Mouse (Mus musculus): Measurements from ENCODE around the gene Olfr554. TPM values are rescaled to one million over a fixed set of nuclear protein-coding genes. Genes with fewer than 3 reads are reported as not detected.

Gene Olfr554
- polyA plus RNA-seq, 2 experiments: not detected

DNA sequence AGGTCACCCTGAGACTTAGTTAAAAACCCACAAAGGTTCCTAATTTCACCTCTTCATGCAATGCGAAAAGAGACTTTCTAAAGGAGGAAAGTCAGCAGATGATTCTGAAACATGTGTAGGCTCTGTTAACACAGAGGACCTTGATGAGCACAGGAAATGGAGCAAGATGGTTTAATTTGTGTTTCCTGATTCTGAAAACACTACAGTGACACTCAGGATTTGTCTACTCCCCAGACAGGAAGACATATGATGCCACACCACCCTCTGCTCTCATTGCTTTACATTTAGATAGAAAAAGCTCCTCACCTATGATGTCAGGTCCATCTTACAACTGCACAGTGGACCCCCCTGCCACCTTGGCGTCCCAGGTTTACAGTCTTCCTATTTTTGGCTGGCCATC lies 38.0 kb downstream of the Olfr554 start:
- Histone ChIP-seq H3K27me3 (ENCODE audit: control insufficient read depth, insufficient read depth, low read length) (no peaks in the 10 kb centered on the region), H3K9me3 (ENCODE audit: control insufficient read depth, low read length) (no peaks in the 10 kb centered on the region), H3K27ac (no peak overlapping the region), H3K4me2 (ENCODE audit: low read depth) (no peak overlapping the region), H3K9ac (replicated peaks) (no peak overlapping the region), H3K4me1 (replicated peaks; ENCODE audit: control insufficient read depth in 2 of 2, insufficient read depth in 2 of 2, low read length in 1 of 2) (no peaks in the 10 kb centered on the region), H3K4me3 (ENCODE audit: insufficient read depth in 1 of 2, low read depth in 2 of 2, low read length in 2 of 2) (no peak overlapping the region), H3K36me3 (replicated peaks; ENCODE audit: control insufficient read depth, insufficient read depth, low read depth) (no peaks in the 10 kb centered on the region)
- DNase-seq (ENCODE audit: low read depth in 3 of 3, low spot score in 3 of 3): no peak
- no peak for TF ChIP-seq CTCF (IDR thresholded peaks at IDR 0.05; ENCODE audit: low read depth)
- no peak for TF ChIP-seq EP300 (IDR thresholded peaks at IDR 0.05; ENCODE audit: low read depth)
- WGBS (ENCODE audit: insufficient replicate concordance): 48% methylated on average over 2 of the region's 2 CpGs
- ATAC-seq (ENCODE audit: insufficient read depth): no peak

DNA sequence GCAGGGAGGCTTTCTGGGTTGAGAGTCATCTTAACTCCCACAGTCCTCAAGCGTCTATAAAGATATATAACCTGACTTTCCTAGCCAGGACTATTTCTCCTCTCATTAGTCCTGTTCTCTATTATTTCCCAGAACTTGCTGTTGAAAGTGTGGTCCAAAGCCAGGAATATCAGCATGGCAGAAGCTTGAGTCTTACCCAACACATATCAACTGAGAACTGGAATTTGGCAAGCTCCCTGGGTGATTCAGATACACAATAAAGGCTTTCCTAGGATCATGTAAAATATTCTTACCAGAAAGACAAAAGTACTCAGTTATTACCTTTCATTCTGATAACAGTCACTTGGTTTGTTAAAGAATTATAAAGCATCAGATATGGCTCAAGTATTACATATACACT lies 43.7 kb downstream of the Olfr554 start:
- H3K36me3 ChIP-seq (replicated peaks; ENCODE audit: control insufficient read depth, insufficient read depth, low read depth): no peaks in the 10 kb centered on the region
- H3K4me3 ChIP-seq (ENCODE audit: insufficient read depth in 1 of 2, low read depth in 2 of 2, low read length in 2 of 2): no peak overlapping the region
- no peaks in the 10 kb centered on the region for H3K4me1 ChIP-seq (replicated peaks; ENCODE audit: control insufficient read depth in 2 of 2, insufficient read depth in 2 of 2, low read length in 1 of 2)
- H3K4me2 ChIP-seq (ENCODE audit: low read depth): no peak overlapping the region
- H3K9me3 ChIP-seq (ENCODE audit: control insufficient read depth, low read length): no peaks in the 10 kb centered on the region
- no peak overlapping the region for H3K9ac ChIP-seq (replicated peaks)
- 72% methylated on average over 1 of the region's 1 CpGs for WGBS (ENCODE audit: insufficient replicate concordance)
- DNase-seq (ENCODE audit: low read depth in 3 of 3, low spot score in 3 of 3): no peak
- no peak overlapping the region for H3K27ac ChIP-seq
- no peak for ATAC-seq (ENCODE audit: insufficient read depth)
- no peaks in the 10 kb centered on the region for H3K27me3 ChIP-seq (ENCODE audit: control insufficient read depth, insufficient read depth, low read length)
- TF ChIP-seq CTCF (IDR thresholded peaks at IDR 0.05; ENCODE audit: low read depth): no peak
- no peak for TF ChIP-seq EP300 (IDR thresholded peaks at IDR 0.05; ENCODE audit: low read depth)

- Histone ChIP-seq H3K9me3 (ENCODE audit: control insufficient read depth, low read length) (no peaks in the 10 kb centered on the region), H3K4me2 (ENCODE audit: low read depth) (peak within 1 kb of the TSS; percentile 72), H3K4me1 (replicated peaks; ENCODE audit: control insufficient read depth in 2 of 2, insufficient read depth in 2 of 2, low read length in 1 of 2) (0 out of 4 replicates have a peak, but pooled peaks cover 0 to 2% of the 10 kb centered on the region in 2 experiments), H3K27ac (no peak within 1 kb of the TSS), H3K36me3 (replicated peaks; ENCODE audit: control insufficient read depth, insufficient read depth, low read depth) (no peaks in the 10 kb centered on the region), H3K27me3 (ENCODE audit: control insufficient read depth, insufficient read depth, low read length) (no peaks in the 10 kb centered on the region), H3K4me3 (ENCODE audit: insufficient read depth in 1 of 2, low read depth in 2 of 2, low read length in 2 of 2) (peak within 1 kb of the TSS; percentile 47 to 53), H3K9ac (replicated peaks) (0 out of 2 replicates have a peak within 1 kb of the TSS, but pooled peaks have one; percentile 20)
- DNase-seq (ENCODE audit: low read depth in 3 of 3, low spot score in 3 of 3) (peak; percentile 62 to 72 (median 71)), ATAC-seq (ENCODE audit: insufficient read depth) (peak; percentile 95)
- TF ChIP-seq CTCF (IDR thresholded peaks at IDR 0.05; ENCODE audit: low read depth) (no peak), EP300 (IDR thresholded peaks at IDR 0.05; ENCODE audit: low read depth) (no peak)
- WGBS (ENCODE audit: insufficient replicate concordance): 1% methylated on average over 34 of the region's 40 CpGs
Observed at GRCm38 (mm10) chr7:102686944-102687501, 48.8 kb downstream of the Olfr554 start, which contains the start of gene Trim68. TSS of gene Trim68 (minus strand) at chr7:102687327.

Other genes starting within 250 kb of the Olfr554 start
- 67.5 and 107 TPM in 2 replicates for gene Rrm1, start 196.7 kb upstream of the Olfr554 start, polyA plus RNA-seq (2012; rRNA removed)
- gene Rrm1, start 196.7 kb upstream of the Olfr554 start, polyA plus RNA-seq (2014; fragmentation: Nextera tagmentation; extraction: Ambion mirVana): 185 and 196 TPM in 2 replicates
- gene Olfr543, start 156.8 kb upstream of the Olfr554 start, polyA plus RNA-seq (2012; rRNA removed): not detected in 2 replicates
- gene Olfr543, start 156.8 kb upstream of the Olfr554 start, polyA plus RNA-seq (2014; fragmentation: Nextera tagmentation; extraction: Ambion mirVana): 0.37 and 0.39 TPM in 2 replicates
- not detected in 2 replicates for gene Olfr544, start 150.1 kb upstream of the Olfr554 start, polyA plus RNA-seq (2012; rRNA removed)
- 0.04 and 0.17 TPM in 2 replicates for gene Olfr544, start 150.1 kb upstream of the Olfr554 start, polyA plus RNA-seq (2014; fragmentation: Nextera tagmentation; extraction: Ambion mirVana)
- not detected in 2 replicates for gene Olfr545, start 138.9 kb upstream of the Olfr554 start, polyA plus RNA-seq (2012; rRNA removed)
- not detected in 2 replicates for gene Olfr545, start 138.9 kb upstream of the Olfr554 start, polyA plus RNA-seq (2014; fragmentation: Nextera tagmentation; extraction: Ambion mirVana)
- gene Olfr547, start 103.7 kb upstream of the Olfr554 start, polyA plus RNA-seq (2012; rRNA removed): not detected in 2 replicates
- gene Olfr547, start 103.7 kb upstream of the Olfr554 start, polyA plus RNA-seq (2014; fragmentation: Nextera tagmentation; extraction: Ambion mirVana): not detected in 2 replicates
- not detected in 2 replicates for gene Olfr548-ps1, start 97.5 kb upstream of the Olfr554 start, polyA plus RNA-seq (2012; rRNA removed)
- not detected in 2 replicates for gene Olfr548-ps1, start 97.5 kb upstream of the Olfr554 start, polyA plus RNA-seq (2014; fragmentation: Nextera tagmentation; extraction: Ambion mirVana)
- not detected in 2 replicates for gene Olfr549, start 88.6 kb upstream of the Olfr554 start, polyA plus RNA-seq (2012; rRNA removed)
- not detected in 2 replicates for gene Olfr549, start 88.6 kb upstream of the Olfr554 start, polyA plus RNA-seq (2014; fragmentation: Nextera tagmentation; extraction: Ambion mirVana)
- 2.0 and 3.0 TPM in 2 replicates for gene Trim21, start 72.9 kb upstream of the Olfr554 start, polyA plus RNA-seq (2012; rRNA removed)
- gene Trim21, start 72.9 kb upstream of the Olfr554 start, polyA plus RNA-seq (2014; fragmentation: Nextera tagmentation; extraction: Ambion mirVana): 0.45 and 0.58 TPM in 2 replicates
- not detected in 2 replicates for gene Olfr550, start 67.0 kb upstream of the Olfr554 start, polyA plus RNA-seq (2012; rRNA removed)
- gene Olfr550, start 67.0 kb upstream of the Olfr554 start, polyA plus RNA-seq (2014; fragmentation: Nextera tagmentation; extraction: Ambion mirVana): not detected in 2 replicates
- gene Olfr551, start 46.5 kb upstream of the Olfr554 start, polyA plus RNA-seq (2012; rRNA removed): not detected in 2 replicates
- gene Olfr551, start 46.5 kb upstream of the Olfr554 start, polyA plus RNA-seq (2014; fragmentation: Nextera tagmentation; extraction: Ambion mirVana): not detected in 2 replicates
- gene Olfr552, start 40.7 kb upstream of the Olfr554 start, polyA plus RNA-seq (2012; rRNA removed): not detected in 2 replicates
- not detected in 2 replicates for gene Olfr552, start 40.7 kb upstream of the Olfr554 start, polyA plus RNA-seq (2014; fragmentation: Nextera tagmentation; extraction: Ambion mirVana)
- not detected in 2 replicates for gene Olfr553, start 20.2 kb upstream of the Olfr554 start, polyA plus RNA-seq (2012; rRNA removed)
- gene Olfr553, start 20.2 kb upstream of the Olfr554 start, polyA plus RNA-seq (2014; fragmentation: Nextera tagmentation; extraction: Ambion mirVana): not detected in 2 replicates
- gene Olfr555, start 20.4 kb downstream of the Olfr554 start, polyA plus RNA-seq (2012; rRNA removed): not detected in 2 replicates
- not detected in 2 replicates for gene Olfr555, start 20.4 kb downstream of the Olfr554 start, polyA plus RNA-seq (2014; fragmentation: Nextera tagmentation; extraction: Ambion mirVana)
- gene Olfr556, start 26.5 kb downstream of the Olfr554 start, polyA plus RNA-seq (2012; rRNA removed): not detected in 2 replicates
- gene Olfr556, start 26.5 kb downstream of the Olfr554 start, polyA plus RNA-seq (2014; fragmentation: Nextera tagmentation; extraction: Ambion mirVana): not detected in 2 replicates
- gene Trim68, start 48.9 kb downstream of the Olfr554 start, polyA plus RNA-seq (2012; rRNA removed): 1.8 and 2.3 TPM in 2 replicates
- 0.86 and 1.3 TPM in 2 replicates for gene Trim68, start 48.9 kb downstream of the Olfr554 start, polyA plus RNA-seq (2014; fragmentation: Nextera tagmentation; extraction: Ambion mirVana)
- gene Olfr557, start 57.5 kb downstream of the Olfr554 start, polyA plus RNA-seq (2012; rRNA removed): not detected in 2 replicates
- not detected in 2 replicates for gene Olfr557, start 57.5 kb downstream of the Olfr554 start, polyA plus RNA-seq (2014; fragmentation: Nextera tagmentation; extraction: Ambion mirVana)
- gene Olfr558, start 63.8 kb downstream of the Olfr554 start, polyA plus RNA-seq (2012; rRNA removed): not detected in 2 replicates
- gene Olfr558, start 63.8 kb downstream of the Olfr554 start, polyA plus RNA-seq (2014; fragmentation: Nextera tagmentation; extraction: Ambion mirVana): not detected in 2 replicates
- not detected in 2 replicates for gene Olfr33, start 80.6 kb downstream of the Olfr554 start, polyA plus RNA-seq (2012; rRNA removed)
- not detected in 2 replicates for gene Olfr33, start 80.6 kb downstream of the Olfr554 start, polyA plus RNA-seq (2014; fragmentation: Nextera tagmentation; extraction: Ambion mirVana)
- gene Olfr559, start 89.1 kb downstream of the Olfr554 start, polyA plus RNA-seq (2012; rRNA removed): not detected in 2 replicates
- not detected in 2 replicates for gene Olfr559, start 89.1 kb downstream of the Olfr554 start, polyA plus RNA-seq (2014; fragmentation: Nextera tagmentation; extraction: Ambion mirVana)
- not detected in 2 replicates for gene Olfr560, start 120.9 kb downstream of the Olfr554 start, polyA plus RNA-seq (2012; rRNA removed)
- not detected in 2 replicates for gene Olfr560, start 120.9 kb downstream of the Olfr554 start, polyA plus RNA-seq (2014; fragmentation: Nextera tagmentation; extraction: Ambion mirVana)
- gene Olfr78, start 121.0 kb downstream of the Olfr554 start, polyA plus RNA-seq (2012; rRNA removed): 0.02 TPM in 2 replicates
- not detected in 2 replicates for gene Olfr78, start 121.0 kb downstream of the Olfr554 start, polyA plus RNA-seq (2014; fragmentation: Nextera tagmentation; extraction: Ambion mirVana)
- gene Olfr561, start 132.8 kb downstream of the Olfr554 start, polyA plus RNA-seq (2012; rRNA removed): not detected in 2 replicates
- gene Olfr561, start 132.8 kb downstream of the Olfr554 start, polyA plus RNA-seq (2014; fragmentation: Nextera tagmentation; extraction: Ambion mirVana): not detected in 2 replicates
- gene Olfr564, start 165.0 kb downstream of the Olfr554 start, polyA plus RNA-seq (2012; rRNA removed): not detected in 2 replicates
- gene Olfr564, start 165.0 kb downstream of the Olfr554 start, polyA plus RNA-seq (2014; fragmentation: Nextera tagmentation; extraction: Ambion mirVana): not detected in 2 replicates
- not detected in 2 replicates for gene Olfr566, start 220.3 kb downstream of the Olfr554 start, polyA plus RNA-seq (2012; rRNA removed)
- gene Olfr566, start 220.3 kb downstream of the Olfr554 start, polyA plus RNA-seq (2014; fragmentation: Nextera tagmentation; extraction: Ambion mirVana): not detected in 2 replicates
- not detected in 2 replicates for gene Olfr568, start 238.7 kb downstream of the Olfr554 start, polyA plus RNA-seq (2012; rRNA removed)
- gene Olfr568, start 238.7 kb downstream of the Olfr554 start, polyA plus RNA-seq (2014; fragmentation: Nextera tagmentation; extraction: Ambion mirVana): not detected in 2 replicates

All from liver, embryonic 14.5 days (tissue).